Mouse (Mus musculus) CH12.LX (cell line): ENCODE data around the gene Gm26938.

Source experiments
- CTCF ChIP-seq, 2 experiments: IDR thresholded peaks in 1 of 2; conservative IDR thresholded peaks in 1 of 2; 2 replicates each; pipeline ENCODE4 v1.5.1; 2011 to 2012; ENCODE audit warnings: low read depth in 2 of 2, low read length in 2 of 2, improper control_type of control experiment in 1 of 2, inconsistent platforms in 1 of 2, mild to moderate bottlenecking in 1 of 2, moderate library complexity in 1 of 2
- GABPA ChIP-seq: IDR thresholded peaks from 2 replicates; pipeline ENCODE4 v1.6.1; 2012; ENCODE audit warnings: low read depth, low read length, improper control_type of control experiment, inconsistent platforms; ENCODE audit not compliant: insufficient replicate concordance
- MXI1 ChIP-seq: IDR thresholded peaks from 2 replicates; pipeline ENCODE4 v1.6.1; 2011; ENCODE audit warnings: mild to moderate bottlenecking, low read depth, low read length, improper control_type of control experiment
- MYC ChIP-seq: IDR thresholded peaks from 2 replicates; pipeline ENCODE4 v1.6.1; 2011; ENCODE audit warnings: low read depth, mild to moderate bottlenecking, improper control_type of control experiment, low read length
- PAX5 ChIP-seq: IDR thresholded peaks from 2 replicates; pipeline ENCODE4 v1.6.1; 2012; ENCODE audit warnings: low read length, inconsistent platforms, mixed read lengths
- POLR2A ChIP-seq: IDR thresholded peaks from 2 replicates; pipeline ENCODE4 v1.6.1; 2011; ENCODE audit warnings: low read depth, mild to moderate bottlenecking, improper control_type of control experiment, low read length
- RCOR1 ChIP-seq: conservative IDR thresholded peaks from 2 replicates; pipeline ENCODE4 v1.6.1; 2012; ENCODE audit warnings: low read depth, mild to moderate bottlenecking, inconsistent platforms, low read length, improper control_type of control experiment
- SMC3 ChIP-seq: IDR thresholded peaks from 2 replicates; pipeline ENCODE4 v1.6.1; 2011; ENCODE audit warnings: low read depth, low read length, improper control_type of control experiment
- TBP ChIP-seq: conservative IDR thresholded peaks from 2 replicates; pipeline ENCODE4 v1.6.1; 2011; ENCODE audit warnings: low read depth, low read length, improper control_type of control experiment
- ZC3H11A ChIP-seq: IDR thresholded peaks from 2 replicates; pipeline ENCODE4 v1.6.1; 2012; ENCODE audit warnings: low read depth, mild to moderate bottlenecking, inconsistent platforms, low read length, improper control_type of control experiment
- ZMIZ1 ChIP-seq: IDR thresholded peaks from 2 replicates; pipeline ENCODE4 v1.6.1; 2012; ENCODE audit warnings: low read depth, mild to moderate bottlenecking, inconsistent platforms, low read length, improper control_type of control experiment

GRCm38 (mm10) chr5:139805924-139806323 lies 20.3 kb downstream of the Gm26938 start:
- TF ChIP-seq MYC (no peak), RCOR1 (no peak), POLR2A (no peak), PAX5 (no peak), CTCF (conservative IDR thresholded peaks at IDR 0.05 in 1 of 2, IDR thresholded peaks at IDR 0.05 in 1 of 2; ENCODE audit: low read depth in 2 of 2, low read length in 2 of 2) (no peak), ZC3H11A (no peak), SMC3 (no peak), GABPA (no peak), ZMIZ1 (no peak), TBP (no peak), MXI1 (no peak)
